Mouse (Mus musculus) spleen, adult 2 months (tissue): ENCODE measurements around the gene Fuca1.

Source experiments
- CTCF ChIP-seq: fragments of 200-500 bp; IDR thresholded peaks from 2 replicates; pipeline ENCODE4 v1.5.1; 2011; ENCODE audit warnings: mild to moderate bottlenecking, inconsistent platforms; ENCODE audit not compliant: insufficient read depth, insufficient read length, insufficient replicate concordance; ENCODE audit errors: extremely low read depth
- POLR2A ChIP-seq: fragments of 200-500 bp; IDR thresholded peaks from 2 replicates; pipeline ENCODE4 v1.6.1; 2011; ENCODE audit warnings: low read depth, low read length, inconsistent platforms

DNA sequence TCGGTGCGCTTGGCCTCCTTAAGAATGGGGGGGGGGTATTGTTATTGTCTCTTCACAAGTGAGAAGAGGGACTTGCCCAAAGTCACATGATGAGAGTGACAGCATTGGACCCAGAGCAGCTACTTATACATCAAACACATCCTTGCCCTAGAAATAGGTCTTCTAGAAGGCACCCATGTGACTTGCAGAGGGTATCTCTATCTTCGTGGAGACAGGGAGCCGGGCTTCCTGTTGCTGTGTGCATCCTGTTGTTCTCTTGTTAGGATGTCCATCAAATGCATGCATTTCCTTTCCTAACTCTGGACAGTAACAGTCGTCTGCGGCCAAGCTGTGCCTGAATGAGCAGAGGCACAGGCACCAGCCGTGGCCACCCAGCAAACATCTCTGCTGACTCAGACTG lies 9.0 kb upstream of the Fuca1 start:
- TF ChIP-seq CTCF (no peak), POLR2A (no peak)
